Mouse (Mus musculus): ENCODE results near the gene Setd4. TPM values are rescaled to one million over a fixed set of nuclear protein-coding genes. Genes with fewer than 3 reads are reported as not detected.

The Setd4 gene
- total and polyA plus RNA-seq, 3 experiments: 0.70 to 4.6 (median 0.96) TPM

DNA sequence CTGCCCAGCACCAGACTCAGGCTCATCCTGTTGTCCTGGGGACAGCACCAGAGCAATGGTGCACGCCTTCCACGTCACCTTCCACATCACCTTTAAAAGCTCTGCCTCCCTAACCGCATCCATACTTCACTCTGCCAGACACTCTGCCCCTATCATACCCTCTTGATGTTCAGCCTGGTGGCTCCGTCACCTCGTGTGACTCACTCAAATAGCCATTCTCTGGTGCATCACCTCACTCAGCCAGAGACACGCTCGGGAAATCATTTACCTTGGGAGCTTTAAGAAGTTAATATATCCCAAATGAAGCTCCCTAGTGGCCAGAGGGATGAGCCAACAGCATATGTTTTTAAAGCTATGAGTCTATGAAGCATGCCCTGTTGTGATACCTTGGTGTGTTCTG, 7.1 kb downstream of the Setd4 start:
- TF ChIP-seq POLR2A (IDR thresholded peaks at IDR 0.05; ENCODE audit: insufficient read depth, low read depth, low read length) (no peak), CTCF (IDR thresholded peaks at IDR 0.05) (no peak), EP300 (IDR thresholded peaks at IDR 0.05; ENCODE audit: insufficient read depth, low read depth, low read length) (no peak)
- 92% methylated on average over 7 of the region's 7 CpGs for WGBS
- intact Hi-C loops (cut with DNase I): no loop called here

GRCm38 (mm10) chr16:93595766-93596165, 8.1 kb downstream of the Setd4 start:
- no peaks in the 10 kb centered on the region for H3K36me3 ChIP-seq (ENCODE audit: control insufficient read depth, insufficient read depth, low read length)
- WGBS: 58% methylated on average over 5 of the region's 5 CpGs

More for the DNA sequence above, 7.1 kb downstream of the Setd4 start:
- Histone ChIP-seq H3K4me1 (ENCODE audit: control insufficient read depth, insufficient read depth, low read length) (no peaks in the 10 kb centered on the region), H3K36me3 (ENCODE audit: control insufficient read depth, insufficient read depth, low read length) (no peaks in the 10 kb centered on the region), H3K4me3 (no peak overlapping the region), H3K9ac (ENCODE audit: low read depth, low read length) (no peak overlapping the region), H3K27me3 (ENCODE audit: control insufficient read depth, insufficient read depth, low read length) (no peaks in the 10 kb centered on the region), H3K79me2 (replicated peaks; ENCODE audit: control insufficient read depth, insufficient read depth, low read length) (no peaks in the 10 kb centered on the region), H3K27ac (no peak overlapping the region)
- no peak for DNase-seq

GRCm38 (mm10) chr16:93594448-93594847, 9.4 kb downstream of the Setd4 start:
- intact Hi-C loops (cut with DNase I): no loop called here
- H3K36me3 ChIP-seq (ENCODE audit: control insufficient read depth, insufficient read depth, low read length): no peaks in the 10 kb centered on the region
- H3K9ac ChIP-seq (ENCODE audit: low read depth, low read length): no peak overlapping the region
- no peaks in the 10 kb centered on the region for H3K27me3 ChIP-seq (ENCODE audit: control insufficient read depth, insufficient read depth, low read length)
- H3K4me3 ChIP-seq: no peak overlapping the region
- 95% methylated on average over 10 of the region's 10 CpGs for WGBS
- H3K4me1 ChIP-seq (ENCODE audit: control insufficient read depth, insufficient read depth, low read length): no peaks in the 10 kb centered on the region
- no peaks in the 10 kb centered on the region for H3K79me2 ChIP-seq (replicated peaks; ENCODE audit: control insufficient read depth, insufficient read depth, low read length)
- H3K27ac ChIP-seq: no peak overlapping the region
- DNase-seq: no peak
- TF ChIP-seq CTCF (IDR thresholded peaks at IDR 0.05) (no peak), POLR2A (IDR thresholded peaks at IDR 0.05; ENCODE audit: insufficient read depth, low read depth, low read length) (no peak), EP300 (IDR thresholded peaks at IDR 0.05; ENCODE audit: insufficient read depth, low read depth, low read length) (no peak)

More at GRCm38 (mm10) chr16:93595766-93596165, 8.1 kb downstream of the Setd4 start:
- Histone ChIP-seq H3K27me3 (ENCODE audit: control insufficient read depth, insufficient read depth, low read length) (no peaks in the 10 kb centered on the region), H3K27ac (no peak overlapping the region), H3K9ac (ENCODE audit: low read depth, low read length) (no peak overlapping the region), H3K79me2 (replicated peaks; ENCODE audit: control insufficient read depth, insufficient read depth, low read length) (no peaks in the 10 kb centered on the region), H3K4me1 (ENCODE audit: control insufficient read depth, insufficient read depth, low read length) (no peaks in the 10 kb centered on the region), H3K4me3 (no peak overlapping the region)
- TF ChIP-seq EP300 (IDR thresholded peaks at IDR 0.05; ENCODE audit: insufficient read depth, low read depth, low read length) (no peak), CTCF (IDR thresholded peaks at IDR 0.05) (no peak), POLR2A (IDR thresholded peaks at IDR 0.05; ENCODE audit: insufficient read depth, low read depth, low read length) (no peak)
- DNase-seq: no peak
- intact Hi-C loops (cut with DNase I): no loop called here

DNA sequence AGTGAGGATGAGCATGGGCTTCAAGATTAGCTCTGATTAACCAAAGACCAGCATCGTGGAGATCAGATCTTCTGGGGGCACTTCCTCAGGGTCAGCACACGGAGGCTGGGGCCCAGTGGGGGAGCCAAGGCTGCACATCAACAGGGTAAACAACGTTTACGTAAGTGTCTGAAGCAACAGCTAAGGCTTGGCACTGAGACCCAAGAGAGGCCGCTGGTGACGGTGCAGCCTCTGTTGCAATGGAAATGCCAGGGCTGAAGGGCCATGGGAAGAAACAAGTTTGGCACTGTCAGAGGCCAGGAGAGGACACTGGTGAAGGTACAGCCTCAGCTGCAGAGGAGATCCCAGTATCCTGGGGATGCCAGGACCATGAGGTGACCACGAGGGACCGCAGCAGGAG, 10.5 kb downstream of the Setd4 start:
- H3K36me3 ChIP-seq (ENCODE audit: control insufficient read depth, insufficient read depth, low read length): no peaks in the 10 kb centered on the region
- DNase-seq: no peak
- H3K4me1 ChIP-seq (ENCODE audit: control insufficient read depth, insufficient read depth, low read length): no peaks in the 10 kb centered on the region
- no peak for TF ChIP-seq POLR2A (IDR thresholded peaks at IDR 0.05; ENCODE audit: insufficient read depth, low read depth, low read length)
- no peak for TF ChIP-seq EP300 (IDR thresholded peaks at IDR 0.05; ENCODE audit: insufficient read depth, low read depth, low read length)
- TF ChIP-seq CTCF (IDR thresholded peaks at IDR 0.05): no peak
- 92% methylated on average over 8 of the region's 8 CpGs for WGBS
- no peak overlapping the region for H3K4me3 ChIP-seq
- H3K9ac ChIP-seq (ENCODE audit: low read depth, low read length): no peak overlapping the region
- no peaks in the 10 kb centered on the region for H3K27me3 ChIP-seq (ENCODE audit: control insufficient read depth, insufficient read depth, low read length)
- no peak overlapping the region for H3K27ac ChIP-seq
- H3K79me2 ChIP-seq (replicated peaks; ENCODE audit: control insufficient read depth, insufficient read depth, low read length): no peaks in the 10 kb centered on the region
- intact Hi-C loops (cut with DNase I): no loop called here

GRCm38 (mm10) chr16:93592711-93593110, 11.2 kb downstream of the Setd4 start:
- no peak overlapping the region for H3K4me3 ChIP-seq
- no peak for DNase-seq
- TF ChIP-seq CTCF (IDR thresholded peaks at IDR 0.05): no peak
- TF ChIP-seq POLR2A (IDR thresholded peaks at IDR 0.05; ENCODE audit: insufficient read depth, low read depth, low read length): no peak
- TF ChIP-seq EP300 (IDR thresholded peaks at IDR 0.05; ENCODE audit: insufficient read depth, low read depth, low read length): no peak
- H3K4me1 ChIP-seq (ENCODE audit: control insufficient read depth, insufficient read depth, low read length): no peaks in the 10 kb centered on the region
- H3K36me3 ChIP-seq (ENCODE audit: control insufficient read depth, insufficient read depth, low read length): no peaks in the 10 kb centered on the region
- no peaks in the 10 kb centered on the region for H3K79me2 ChIP-seq (replicated peaks; ENCODE audit: control insufficient read depth, insufficient read depth, low read length)
- WGBS: 95% methylated on average over 3 of the region's 3 CpGs
- H3K27ac ChIP-seq: no peak overlapping the region
- no peaks in the 10 kb centered on the region for H3K27me3 ChIP-seq (ENCODE audit: control insufficient read depth, insufficient read depth, low read length)
- intact Hi-C loops (cut with DNase I): no loop called here
- H3K9ac ChIP-seq (ENCODE audit: low read depth, low read length): no peak overlapping the region

GRCm38 (mm10) chr16:93591450-93592430, 12.1 kb downstream of the Setd4 start:
- Histone ChIP-seq H3K4me1 (ENCODE audit: control insufficient read depth, insufficient read depth, low read length) (no peaks in the 10 kb centered on the region), H3K9ac (ENCODE audit: low read depth, low read length) (no peak overlapping the region), H3K79me2 (replicated peaks; ENCODE audit: control insufficient read depth, insufficient read depth, low read length) (no peaks in the 10 kb centered on the region), H3K36me3 (ENCODE audit: control insufficient read depth, insufficient read depth, low read length) (no peaks in the 10 kb centered on the region), H3K27me3 (ENCODE audit: control insufficient read depth, insufficient read depth, low read length) (no peaks in the 10 kb centered on the region), H3K27ac (no peak overlapping the region), H3K4me3 (no peak overlapping the region)
- intact Hi-C loops (cut with DNase I): no loop called here
- TF ChIP-seq CTCF (IDR thresholded peaks at IDR 0.05) (no peak), POLR2A (IDR thresholded peaks at IDR 0.05; ENCODE audit: insufficient read depth, low read depth, low read length) (no peak), EP300 (IDR thresholded peaks at IDR 0.05; ENCODE audit: insufficient read depth, low read depth, low read length) (no peak)
- DNase-seq: no peak
- 93% methylated on average over 20 of the region's 20 CpGs for WGBS
